Comparison of ENCODE assay signal across 8 mouse cellular contexts in the genomic region with DNA sequence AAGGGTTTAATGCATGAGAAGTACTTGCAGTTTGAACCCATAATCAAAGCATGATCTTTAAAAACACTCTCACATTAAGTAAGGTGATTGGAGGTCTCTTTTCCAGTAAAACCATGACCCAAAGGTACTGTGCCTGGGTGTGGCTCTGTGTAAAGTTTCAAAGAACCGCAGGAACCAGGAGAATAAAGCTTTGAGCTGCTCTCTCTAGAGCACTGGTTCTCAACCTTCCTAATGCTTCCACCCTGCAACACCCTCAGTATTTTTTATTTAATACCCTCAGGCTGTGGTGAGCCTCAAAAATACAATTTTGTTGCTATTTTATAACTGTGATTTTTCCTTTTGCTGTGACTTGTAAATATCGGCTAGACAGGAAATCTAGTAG. TPM values are rescaled to one million over a fixed set of nuclear protein-coding genes. Genes with fewer than 3 reads are reported as not detected.
DNase-seq lines count a peak whose midpoint lies in the region; ATAC-seq and TF ChIP-seq lines count a peak whose summit lies in the region.
"Not testable (repeated sequence)": the region's sequence is repeated elsewhere in the genome, so short reads cannot be mapped to it uniquely, and the experiment has no call there.

No protein-coding gene starts in this region.

- not testable (repeated sequence) for H3K27me3 ChIP-seq in C2C12 (ENCODE audit: control insufficient read depth, insufficient read depth, insufficient read length); forebrain, embryonic 14.5 days (replicated peaks; ENCODE audit: control insufficient read depth, insufficient read depth, low read length); heart, postnatal 0 days (ENCODE audit: control insufficient read depth, insufficient read depth, low read length); intestine, postnatal 0 days (replicated peaks; ENCODE audit: control insufficient read depth, insufficient read depth, low read length); liver, embryonic 11.5 days (replicated peaks; ENCODE audit: control insufficient read depth, insufficient read depth, low read length); midbrain, embryonic 10.5 days (ENCODE audit: low read depth, poor library complexity, severe bottlenecking); neural tube, embryonic 15.5 days (replicated peaks)

- not testable (repeated sequence) for DNase-seq in forebrain, embryonic 14.5 days (ENCODE audit: low spot score); heart, postnatal 0 days (ENCODE audit: low spot score); liver, embryonic 11.5 days (ENCODE audit: low spot score); midbrain, embryonic 10.5 days (ENCODE audit: low spot score)

- H3K36me3 ChIP-seq in C2C12 (ENCODE audit: control insufficient read depth, insufficient read depth); forebrain, embryonic 14.5 days (ENCODE audit: control insufficient read depth, insufficient read depth, low read length); heart, postnatal 0 days (replicated peaks; ENCODE audit: control insufficient read depth, insufficient read depth, low read length); intestine, postnatal 0 days (ENCODE audit: control insufficient read depth, insufficient read depth); liver, embryonic 11.5 days (ENCODE audit: control insufficient read depth, insufficient read depth, low read length); midbrain, embryonic 10.5 days; neural tube, embryonic 15.5 days: not testable (repeated sequence)

- TF ChIP-seq CTCF in C2C12 (IDR thresholded peaks at IDR 0.05; ENCODE audit: control insufficient read depth, insufficient read depth, insufficient read length); heart, postnatal 0 days (IDR thresholded peaks at IDR 0.05; ENCODE audit: low read depth); intestine, postnatal 0 days (IDR thresholded peaks at IDR 0.05; ENCODE audit: low read depth): not testable (repeated sequence)

- not testable (repeated sequence) for TF ChIP-seq EP300 in heart, postnatal 0 days (IDR thresholded peaks at IDR 0.05; ENCODE audit: low read depth)

- not testable (repeated sequence) for H3K9ac ChIP-seq in forebrain, embryonic 14.5 days (ENCODE audit: low read length); heart, postnatal 0 days (replicated peaks; ENCODE audit: low read depth, low read length); intestine, postnatal 0 days (ENCODE audit: low read depth, low read length); liver, embryonic 11.5 days (ENCODE audit: low read depth, low read length); neural tube, embryonic 15.5 days (replicated peaks)

- H3ac ChIP-seq in C2C12 (ENCODE audit: control insufficient read depth, insufficient read length, low read depth) = not testable (repeated sequence)

- H3K79me2 ChIP-seq in C2C12 (ENCODE audit: control insufficient read depth, insufficient read depth) = not testable (repeated sequence)

- H3K27ac ChIP-seq in forebrain, embryonic 14.5 days (ENCODE audit: low read depth, low read length) = peak overlapping the region; percentile 78; the same call in 1 of the 2 replicates
- H3K27ac ChIP-seq in heart, postnatal 0 days (ENCODE audit: low read depth) = peak overlapping the region; percentile 76; the same call in 1 of the 2 replicates
- H3K27ac ChIP-seq in intestine, postnatal 0 days (ENCODE audit: low read depth, low read length); liver, embryonic 11.5 days (ENCODE audit: low read depth, low read length): not testable (repeated sequence)
- H3K27ac ChIP-seq in midbrain, embryonic 10.5 days (replicated peaks) = peak overlapping the region; percentile 95
- H3K27ac ChIP-seq in neural tube, embryonic 15.5 days (replicated peaks) = peak overlapping the region; percentile 87; the same call in 1 of the 2 replicates

- H3K4me3 ChIP-seq in C2C12 (ENCODE audit: insufficient read depth, poor library complexity, severe bottlenecking) = peak overlapping the region; percentile 51
- peak overlapping the region; percentile 64 for H3K4me3 ChIP-seq in forebrain, embryonic 14.5 days (ENCODE audit: low read depth, low read length)
- H3K4me3 ChIP-seq in heart, postnatal 0 days (ENCODE audit: low read depth, low read length) = peak overlapping the region; percentile 57
- peak overlapping the region; percentile 69; the same call in 1 of the 2 replicates for H3K4me3 ChIP-seq in intestine, postnatal 0 days (ENCODE audit: low read depth, low read length)
- peak overlapping the region; percentile 70 for H3K4me3 ChIP-seq in liver, embryonic 11.5 days (ENCODE audit: low read depth, low read length)
- peak overlapping the region; percentile 78 for H3K4me3 ChIP-seq in midbrain, embryonic 10.5 days
- H3K4me3 ChIP-seq in neural tube, embryonic 15.5 days (replicated peaks) = peak overlapping the region; percentile 65

- H3K4me2 ChIP-seq in forebrain, embryonic 14.5 days (ENCODE audit: low read length) = peak overlapping the region; percentile 61
- peak overlapping the region; percentile 69 for H3K4me2 ChIP-seq in heart, postnatal 0 days (ENCODE audit: low read depth, low read length)
- H3K4me2 ChIP-seq in intestine, postnatal 0 days (replicated peaks; ENCODE audit: low read depth) = peak overlapping the region; percentile 92
- H3K4me2 ChIP-seq in liver, embryonic 11.5 days = peak overlapping the region; percentile 70
- H3K4me2 ChIP-seq in neural tube, embryonic 15.5 days = peak overlapping the region; percentile 77

- H3K9me3 ChIP-seq in forebrain, embryonic 14.5 days (replicated peaks; ENCODE audit: control insufficient read depth, low read length); heart, postnatal 0 days (replicated peaks; ENCODE audit: control insufficient read depth, low read length); intestine, postnatal 0 days (ENCODE audit: control insufficient read depth); liver, embryonic 11.5 days (ENCODE audit: control insufficient read depth, low read length); midbrain, embryonic 10.5 days (replicated peaks); neural tube, embryonic 15.5 days (replicated peaks): not testable (repeated sequence)

- peak; percentile 4; the same call in 1 of the 2 replicates for ATAC-seq in common myeloid progenitor, adult 5-6 weeks (replicated peaks; ENCODE audit: low read depth, poor library complexity, severe bottlenecking)
- peak; percentile 45 for ATAC-seq in forebrain, embryonic 14.5 days
- ATAC-seq in heart, postnatal 0 days (ENCODE audit: insufficient read depth, low read depth) = peak; percentile 16; the same call in 1 of the 2 replicates
- peak; percentile 61; the same call in 1 of the 2 replicates for ATAC-seq in intestine, postnatal 0 days
- peak; percentile 25 for ATAC-seq in liver, embryonic 11.5 days (replicated peaks; ENCODE audit: low FRiP score)
- ATAC-seq in neural tube, embryonic 15.5 days (ENCODE audit: low FRiP score) = peak; percentile 60

- 34% methylated on average over 2 of the region's 2 CpGs for WGBS in forebrain, embryonic 14.5 days
- 31% methylated on average over 2 of the region's 2 CpGs for WGBS in heart, postnatal 0 days
- 27% methylated on average over 2 of the region's 2 CpGs for WGBS in intestine, postnatal 0 days
- 25% methylated on average over 2 of the region's 2 CpGs for WGBS in liver, embryonic 11.5 days
- 44% methylated on average over 2 of the region's 2 CpGs for WGBS in midbrain, embryonic 10.5 days
- WGBS in neural tube, embryonic 15.5 days = 34% methylated on average over 2 of the region's 2 CpGs

- H3K79me3 ChIP-seq in C2C12 (ENCODE audit: low read depth) = not testable (repeated sequence)

- not testable (repeated sequence) for H3K4me1 ChIP-seq in forebrain, embryonic 14.5 days (ENCODE audit: control insufficient read depth, insufficient read depth, low read length); heart, postnatal 0 days (ENCODE audit: control insufficient read depth, insufficient read depth); intestine, postnatal 0 days (replicated peaks; ENCODE audit: control insufficient read depth, insufficient read depth, low read length); liver, embryonic 11.5 days (replicated peaks; ENCODE audit: control insufficient read depth, insufficient read depth, low read length); midbrain, embryonic 10.5 days; neural tube, embryonic 15.5 days

RNA-seq across cellular contexts. Expression of gene Hsp90b1, which starts 20.5 kb away (rescaled TPM):
- 218 TPM for polyA plus RNA-seq in C2C12 (2012; fragmentation: generic; extraction: Trizol)
- 724 and 732 TPM in 2 replicates for total RNA-seq in common myeloid progenitor, adult 5-6 weeks (2017)
- 248 and 269 TPM in 2 replicates for polyA plus RNA-seq in forebrain, embryonic 14.5 days (2014; fragmentation: Nextera tagmentation; extraction: Ambion mirVana)
- 99.3 and 144 TPM in 2 replicates for total RNA-seq in heart, postnatal 0 days (2014; rRNA removed; ENCODE audit: low replicate concordance)
- polyA plus RNA-seq in heart, postnatal 0 days (2015; fragmentation: Nextera tagmentation; extraction: Ambion mirVana) = 175 and 207 TPM in 2 replicates
- polyA plus RNA-seq in intestine, postnatal 0 days (2015; fragmentation: Nextera tagmentation; extraction: Ambion mirVana) = 296 and 334 TPM in 2 replicates
- polyA plus RNA-seq in liver, embryonic 11.5 days (2014; fragmentation: Nextera tagmentation; extraction: Ambion mirVana) = 595 and 612 TPM in 2 replicates
- 515 and 591 TPM in 2 replicates for polyA plus RNA-seq in midbrain, embryonic 10.5 days (2016; fragmentation: Nextera tagmentation; extraction: Ambion mirVana)
- polyA plus RNA-seq in neural tube, embryonic 15.5 days (2015; fragmentation: Nextera tagmentation; extraction: Ambion mirVana) = 337 and 397 TPM in 2 replicates

RNA-seq across cellular contexts. Expression of gene Ttc41, which starts 20.8 kb away (rescaled TPM):
- polyA plus RNA-seq in C2C12 (2012; fragmentation: generic; extraction: Trizol) = 0.35 TPM
- 1.1 and 2.8 TPM in 2 replicates for total RNA-seq in common myeloid progenitor, adult 5-6 weeks (2017)
- 0.99 and 1.5 TPM in 2 replicates for polyA plus RNA-seq in forebrain, embryonic 14.5 days (2014; fragmentation: Nextera tagmentation; extraction: Ambion mirVana)
- 1.1 and 4.5 TPM in 2 replicates for total RNA-seq in heart, postnatal 0 days (2014; rRNA removed; ENCODE audit: low replicate concordance)
- polyA plus RNA-seq in heart, postnatal 0 days (2015; fragmentation: Nextera tagmentation; extraction: Ambion mirVana) = 1.2 TPM in 2 replicates
- 0.59 TPM in 2 replicates for polyA plus RNA-seq in intestine, postnatal 0 days (2015; fragmentation: Nextera tagmentation; extraction: Ambion mirVana)
- 1.2 and 2.0 TPM in 2 replicates for polyA plus RNA-seq in liver, embryonic 11.5 days (2014; fragmentation: Nextera tagmentation; extraction: Ambion mirVana)
- 3.3 and 4.0 TPM in 2 replicates for polyA plus RNA-seq in midbrain, embryonic 10.5 days (2016; fragmentation: Nextera tagmentation; extraction: Ambion mirVana)
- polyA plus RNA-seq in neural tube, embryonic 15.5 days (2015; fragmentation: Nextera tagmentation; extraction: Ambion mirVana) = 2.2 and 2.3 TPM in 2 replicates

Comparison
In these comparisons a context has a peak if more than half of its experiments do, and no peak if none do; other contexts are left out.
1. ATAC-seq: peak in every context shown above with its lines; median percentile 61 in intestine, postnatal 0 days; 60 in neural tube, embryonic 15.5 days; 45 in forebrain, embryonic 14.5 days; 25 in liver, embryonic 11.5 days; 16 in heart, postnatal 0 days; 4 in common myeloid progenitor, adult 5-6 weeks.